Mouse (Mus musculus) kidney, adult 2 months (tissue): ENCODE measurements around the gene Snx32. TPM values are rescaled to one million over a fixed set of nuclear protein-coding genes. Genes with fewer than 3 reads are reported as not detected.
A peak's percentile ranks its signal among the peaks of the same experiment; 100 is the strongest.

Source experiments
- DNase-seq: peaks from one replicate; pipeline ENCODE4 v3.0.0; 2021
- H3K27ac ChIP-seq: fragments of 200-500 bp; 2 replicates; pipeline ENCODE4 v1.5.1; 2012; ENCODE audit warnings: low read depth, low read length, control low read depth, inconsistent platforms; ENCODE audit not compliant: insufficient read depth
- H3K27me3 ChIP-seq: fragments of 200-500 bp; replicated peaks from 2 replicates; pipeline ENCODE4 v1.6.1; 2012; ENCODE audit warnings: mild to moderate bottlenecking, moderate library complexity, low read length, inconsistent platforms; ENCODE audit not compliant: control insufficient read depth, insufficient read depth
- H3K36me3 ChIP-seq: fragments of 200-500 bp; 2 replicates; pipeline ENCODE4 v1.6.1; 2012; ENCODE audit warnings: mild to moderate bottlenecking, moderate library complexity, low read length, inconsistent platforms; ENCODE audit not compliant: control insufficient read depth, insufficient read depth
- H3K4me1 ChIP-seq: fragments of 200-500 bp; 2 replicates; pipeline ENCODE4 v1.6.1; 2011; ENCODE audit warnings: low read length; ENCODE audit not compliant: control insufficient read depth, insufficient read depth
- H3K4me3 ChIP-seq: fragments of 200-500 bp; 2 replicates; pipeline ENCODE4 v1.5.1; 2011; ENCODE audit warnings: mild to moderate bottlenecking, low read depth, low read length, control low read depth; ENCODE audit not compliant: insufficient read depth
- CTCF ChIP-seq: fragments of 200-500 bp; conservative IDR thresholded peaks from 2 replicates; pipeline ENCODE4 v1.5.1; 2011; ENCODE audit warnings: low read depth, mild to moderate bottlenecking, control low read depth, low read length, moderate library complexity, mixed read lengths; ENCODE audit not compliant: insufficient read depth, insufficient read length
- POLR2A ChIP-seq: fragments of 200-500 bp; IDR thresholded peaks from one replicate; pipeline ENCODE4 v1.6.1; 2011; ENCODE audit warnings: low read depth, low read length, control low read depth
- WGBS: fragments of 180-500 bp; shearing (Covaris S2); methylation state at CpG from one replicate; pipeline ENCODE4 v1.1.7; 2018; 5-methylcytosine and 5-hydroxymethylcytosine counted together
- polyA plus RNA-seq: library from polyadenylated mRNA; depleted of rRNA; stranded (reverse); fragments of >200 nt; gene quantifications from 2 replicates; pipeline ENCODE4 v1.2.3, GENCODE M21; 2012

The Snx32 gene
- polyA plus RNA-seq, 1 experiment: 14.7 TPM

- H3K4me1 ChIP-seq: peaks cover 2% of the 10 kb centered on the region; the same call in 1 of the 2 replicates
- no peaks in the 10 kb centered on the region; the same call in 1 of the 2 replicates for H3K36me3 ChIP-seq
- DNase-seq: no peak
- H3K27me3 ChIP-seq: no peaks in the 10 kb centered on the region
- TF ChIP-seq POLR2A (no peak), CTCF (no peak)
- no peak overlapping the region for H3K27ac ChIP-seq
- H3K4me3 ChIP-seq: no peak overlapping the region
- WGBS: 80% methylated on average over 6 of the region's 6 CpGs
Observed at GRCm38 (mm10) chr19:5461411-5461810, 48.9 kb downstream of the Snx32 start.

GRCm38 (mm10) chr19:5460465-5460911 is 49.9 kb downstream of the Snx32 start, which contains the start of gene Fibp:
Gene Fibp, plus strand, starts transcription at chr19:5460615.
- WGBS: under 1% methylated on average over 32 of the region's 32 CpGs
- H3K27ac ChIP-seq: peak within 1 kb of the TSS; percentile 78
- DNase-seq: peak; percentile 92
- no peaks in the 10 kb centered on the region for H3K27me3 ChIP-seq
- peak within 1 kb of the TSS; percentile 95 for H3K4me3 ChIP-seq
- H3K36me3 ChIP-seq: peaks cover 1% of the 10 kb centered on the region; the same call in 1 of the 2 replicates
- TF ChIP-seq POLR2A (peak; percentile 45), CTCF (no peak)
- H3K4me1 ChIP-seq: peaks cover 2% of the 10 kb centered on the region; the same call in 1 of the 2 replicates

GRCm38 (mm10) chr19:5459896-5460295 is 50.4 kb downstream of the Snx32 start:
- DNase-seq: no peak
- Histone ChIP-seq H3K4me1 (peaks cover 2% of the 10 kb centered on the region; the same call in 1 of the 2 replicates), H3K27ac (no peak overlapping the region)

GRCm38 (mm10) chr19:5459019-5459418 is 51.3 kb downstream of the Snx32 start:
- peak; percentile 63 for DNase-seq
- H3K4me1 ChIP-seq: peaks cover 2% of the 10 kb centered on the region; the same call in 1 of the 2 replicates
- 72% methylated on average over 7 of the region's 7 CpGs for WGBS

More at GRCm38 (mm10) chr19:5459896-5460295, 50.4 kb downstream of the Snx32 start:
- H3K27me3 ChIP-seq: no peaks in the 10 kb centered on the region
- no peak for TF ChIP-seq POLR2A
- TF ChIP-seq CTCF: no peak
- 0 out of 2 replicates have a peak, but pooled peaks cover 1% of the 10 kb centered on the region for H3K36me3 ChIP-seq
- H3K4me3 ChIP-seq: no peak overlapping the region
- 27% methylated on average over 3 of the region's 3 CpGs for WGBS

GRCm38 (mm10) chr19:5457746-5458442 is 52.4 kb downstream of the Snx32 start, which contains the start of gene Ccdc85b:
Gene Ccdc85b, minus strand, starts transcription at chr19:5457894.
- WGBS: 8% methylated on average over 14 of the region's 14 CpGs
- H3K27me3 ChIP-seq: no peaks in the 10 kb centered on the region
- peak within 1 kb of the TSS; percentile 61 for H3K4me3 ChIP-seq
- peaks cover 2% of the 10 kb centered on the region; the same call in 1 of the 2 replicates for H3K4me1 ChIP-seq
- peak within 1 kb of the TSS; percentile 84 for H3K27ac ChIP-seq
- no peak for DNase-seq
- 0 out of 2 replicates have a peak, but pooled peaks cover 1% of the 10 kb centered on the region for H3K36me3 ChIP-seq
- no peak for TF ChIP-seq CTCF
- TF ChIP-seq POLR2A: no peak

More at GRCm38 (mm10) chr19:5459019-5459418, 51.3 kb downstream of the Snx32 start:
- H3K4me3 ChIP-seq: no peak overlapping the region
- TF ChIP-seq CTCF (no peak), POLR2A (no peak)
- H3K36me3 ChIP-seq: 0 out of 2 replicates have a peak, but pooled peaks cover 1% of the 10 kb centered on the region
- H3K27ac ChIP-seq: no peak overlapping the region
- H3K27me3 ChIP-seq: no peaks in the 10 kb centered on the region

- peaks cover 2% of the 10 kb centered on the region; the same call in 1 of the 2 replicates for H3K4me1 ChIP-seq
- H3K4me3 ChIP-seq: peak overlapping the region; percentile 61
- DNase-seq: peak; percentile 98
- H3K27me3 ChIP-seq: no peaks in the 10 kb centered on the region
- 0 out of 2 replicates have a peak, but pooled peaks cover 1% of the 10 kb centered on the region for H3K36me3 ChIP-seq
- under 1% methylated on average over 70 of the region's 70 CpGs for WGBS
- TF ChIP-seq POLR2A (peak; percentile 90), CTCF (no peak)
- H3K27ac ChIP-seq: peak overlapping the region; percentile 84
Observed at GRCm38 (mm10) chr19:5456922-5457745, 53.2 kb downstream of the Snx32 start.
